Mouse (Mus musculus): ENCODE measurements around the gene Sept11. TPM values are rescaled to one million over a fixed set of nuclear protein-coding genes. Genes with fewer than 3 reads are reported as not detected.

The Sept11 gene
- 29.1 and 57.9 TPM in 2 replicates for polyA plus RNA-seq (2012; rRNA removed; ENCODE audit: low replicate concordance)

GRCm38 (mm10) chr5:93092857-93093622 is at the start of gene Sept11:
Gene Sept11 (plus strand): TSS chr5:93093437.

GRCm38 (mm10) chr5:93044584-93045370 is 48.5 kb upstream of the Sept11 start, which contains the start of gene Sowahb:
Gene Sowahb (minus strand): TSS chr5:93045022.

GRCm38 (mm10) chr5:93206109-93207005 is 113.1 kb downstream of the Sept11 start, which contains the start of the genes Ccni and 2010109A12Rik:
Gene Ccni (minus strand): TSS chr5:93206495.
Gene 2010109A12Rik (plus strand): TSS chr5:93206518.

Other genes with a start within 250 kb of the Sept11 start
- 0.45 and 0.87 TPM in 2 replicates for gene Sowahb, start 48.4 kb upstream of the Sept11 start, polyA plus RNA-seq (2012; rRNA removed; ENCODE audit: low replicate concordance)
- 127 and 173 TPM in 2 replicates for gene Ccni, start 113.1 kb downstream of the Sept11 start, polyA plus RNA-seq (2012; rRNA removed; ENCODE audit: low replicate concordance)
- gene 2010109A12Rik, start 113.1 kb downstream of the Sept11 start, polyA plus RNA-seq (2012; rRNA removed; ENCODE audit: low replicate concordance), result 0.13 TPM in 1 of 2 replicates, not detected in the other
- 14.7 and 54.9 TPM in 2 replicates for gene Ccng2, start 173.8 kb downstream of the Sept11 start, polyA plus RNA-seq (2012; rRNA removed; ENCODE audit: low replicate concordance)